Mouse (Mus musculus) 3134 (cell line): ENCODE data around the gene Smgc.
"Not testable (repeated sequence)": the region's sequence is repeated elsewhere in the genome, so short reads cannot be mapped to it uniquely, and the experiment has no call there.

Source experiments
- DNase-seq: peaks from one replicate; pipeline ENCODE4 v3.0.0-alpha.2; 2011; ENCODE audit warnings: low spot score; ENCODE audit not compliant: insufficient read length; ENCODE audit errors: extremely low read depth

Gene Smgc

GRCm38 (mm10) chr15:91837965-91838364 lies at the start of gene Smgc:
Gene Smgc, plus strand, starts transcription at chr15:91838265.
- DNase-seq, result no peak

- DNase-seq, result no peak
Observed at GRCm38 (mm10) chr15:91788338-91788737, 49.7 kb upstream of the Smgc start.

- DNase-seq, result no peak
Observed at GRCm38 (mm10) chr15:91806463-91806862, 31.6 kb upstream of the Smgc start.

GRCm38 (mm10) chr15:91835319-91835718 lies 2.7 kb upstream of the Smgc start:
- DNase-seq, result no peak

GRCm38 (mm10) chr15:91864130-91864529 lies 26.1 kb downstream of the Smgc start:
- not testable (repeated sequence) for DNase-seq

- no peak for DNase-seq
Observed at GRCm38 (mm10) chr15:91900245-91900644, 62.2 kb downstream of the Smgc start.

GRCm38 (mm10) chr15:91907046-91907445 lies 69.0 kb downstream of the Smgc start:
- DNase-seq, result not testable (repeated sequence)
